Mouse (Mus musculus): ENCODE measurements around the gene Map4k5. TPM values are rescaled to one million over a fixed set of nuclear protein-coding genes. Genes with fewer than 3 reads are reported as not detected.

The Map4k5 gene
- polyA plus RNA-seq, 1 experiment from 2014 or later, result 33.9 TPM

DNA sequence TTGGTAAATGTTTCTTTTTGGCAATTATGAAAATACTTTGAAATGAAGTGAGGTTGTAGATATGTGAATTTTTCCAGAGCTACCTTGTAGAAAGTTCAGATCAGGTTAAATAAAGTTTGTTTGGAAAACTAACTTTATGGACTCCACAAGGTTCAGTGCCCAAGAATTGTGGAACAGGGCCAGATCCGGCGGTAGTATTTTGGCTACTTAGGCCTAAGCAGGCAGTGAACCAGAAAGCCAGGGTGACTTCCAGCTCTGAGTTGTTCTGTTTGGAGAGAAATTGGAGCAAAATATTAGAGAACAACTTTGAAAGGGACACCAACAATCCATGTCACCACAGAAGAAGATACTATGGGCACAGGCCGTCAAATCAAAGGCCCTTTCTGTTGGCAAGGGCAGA lies 96.7 kb downstream of the Map4k5 start:
- no peak for ATAC-seq (replicated peaks)
- Histone ChIP-seq H3K9me3 (no peaks in the 10 kb centered on the region), H3K27me3 (no peaks in the 10 kb centered on the region), H3K9ac (replicated peaks) (no peak overlapping the region), H3K36me3 (no peaks in the 10 kb centered on the region), H3K27ac (replicated peaks) (no peak overlapping the region), H3K4me2 (replicated peaks) (no peak overlapping the region), H3K4me1 (peaks cover 4% of the 10 kb centered on the region; the same call in 1 of the 2 replicates), H3K4me3 (no peak overlapping the region)
- 86% methylated on average over 3 of the region's 3 CpGs for WGBS

DNA sequence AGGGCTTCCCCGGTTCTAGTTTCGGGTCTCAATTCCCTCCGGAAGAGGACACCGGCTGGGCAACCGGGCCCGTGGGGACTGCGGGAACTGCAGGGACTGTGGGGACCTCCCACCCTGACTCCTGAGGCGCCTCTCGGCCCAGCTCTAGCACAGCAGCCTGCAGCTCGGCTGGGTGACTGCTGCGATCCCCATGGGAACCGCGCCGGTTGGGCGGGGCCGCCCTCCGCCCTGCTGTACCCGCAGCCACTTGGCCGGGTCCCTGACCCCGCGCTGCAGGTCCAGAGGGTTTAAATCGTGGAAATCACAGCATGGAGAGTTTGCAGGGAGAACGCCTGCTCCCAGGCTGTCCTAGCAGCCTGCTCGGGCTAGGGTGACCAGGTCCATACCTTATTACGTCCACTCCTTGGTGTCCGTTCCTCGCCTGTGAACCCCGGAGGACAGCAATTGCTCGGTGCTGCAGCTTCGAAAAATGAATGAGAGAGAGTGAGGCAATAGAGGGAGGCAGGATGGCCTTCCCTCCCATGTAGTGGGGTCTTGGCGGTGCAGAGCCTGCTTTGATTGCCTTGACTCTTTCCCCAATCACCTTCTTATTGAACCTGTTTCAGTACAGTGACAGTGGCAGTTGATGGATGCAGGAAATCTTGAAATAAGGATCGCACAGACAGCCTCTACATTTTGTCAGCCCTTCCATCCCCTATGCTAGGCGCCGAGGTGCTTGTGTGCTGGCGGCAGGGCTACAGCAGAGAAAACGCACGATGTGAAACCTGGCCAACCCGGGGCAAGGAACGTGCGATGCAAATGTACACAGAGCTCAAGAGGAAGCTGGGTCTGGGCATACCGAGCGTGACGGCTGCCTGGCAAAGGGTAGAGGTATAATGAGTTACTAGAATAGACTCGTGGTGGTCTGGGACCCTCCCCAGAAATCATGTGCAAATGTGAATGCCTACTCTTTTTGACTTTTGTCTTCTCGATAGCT lies 102.2 kb downstream of the Map4k5 start, which contains the start of gene Cdkl1:
Gene Cdkl1 (minus strand): TSS at position 738 of the 976 bp plus-strand sequence.
- peak within 1 kb of the TSS; percentile 59 for H3K9ac ChIP-seq (replicated peaks)
- 0 out of 2 replicates have a peak within 1 kb of the TSS, but pooled peaks have one; percentile 4 for H3K27ac ChIP-seq (replicated peaks)
- H3K27me3 ChIP-seq, result 0 out of 2 replicates have a peak, but pooled peaks cover 5% of the 10 kb centered on the region
- peaks cover 17% of the 10 kb centered on the region for H3K4me1 ChIP-seq
- peak within 1 kb of the TSS; percentile 54 for H3K4me3 ChIP-seq
- ATAC-seq (replicated peaks), result peak; percentile 90
- WGBS, result 2% methylated on average over 45 of the region's 45 CpGs
- no peaks in the 10 kb centered on the region for H3K36me3 ChIP-seq
- H3K9me3 ChIP-seq, result no peaks in the 10 kb centered on the region
- H3K4me2 ChIP-seq (replicated peaks), result peak within 1 kb of the TSS; percentile 96

DNA sequence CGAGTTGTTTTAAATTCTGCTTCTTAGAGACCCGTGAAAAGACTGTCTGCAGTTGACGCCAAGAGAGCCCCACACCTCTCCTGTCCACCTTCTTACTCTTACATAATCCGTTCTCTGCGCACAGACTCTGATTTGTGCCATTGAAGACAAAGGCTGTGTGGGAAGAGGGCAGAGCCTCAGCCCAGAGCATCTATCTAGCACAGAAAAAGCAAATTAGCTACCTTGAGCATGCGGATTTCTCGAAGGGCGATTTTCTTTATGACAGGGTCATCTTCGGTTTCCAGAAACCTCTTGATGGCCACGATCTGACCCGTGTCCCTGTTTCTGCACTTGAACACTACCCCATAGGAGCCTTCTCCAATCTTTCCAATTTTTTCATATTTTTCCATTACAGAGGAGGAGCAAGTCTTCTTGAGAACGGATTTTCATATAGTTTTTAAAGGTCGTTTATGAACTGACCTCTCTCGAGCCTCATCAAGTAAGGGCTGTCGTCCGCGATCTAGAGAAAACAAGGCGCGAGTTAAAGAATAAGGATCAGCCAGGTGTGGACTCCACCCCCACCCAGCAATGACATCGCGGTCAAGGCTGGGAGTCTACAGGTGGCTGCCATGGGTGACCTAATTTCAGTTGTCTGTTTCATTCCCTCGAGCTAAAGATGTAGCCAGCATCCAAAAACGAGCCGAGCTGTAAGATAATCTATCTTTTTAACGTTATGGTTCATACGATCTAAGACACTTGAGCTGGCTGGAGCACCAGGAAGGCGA lies 103.1 kb downstream of the Map4k5 start:
- peak overlapping the region; percentile 54 for H3K4me3 ChIP-seq
- H3K4me2 ChIP-seq (replicated peaks), result peak overlapping the region; percentile 96
- ATAC-seq (replicated peaks), result peak; percentile 11
- no peak overlapping the region for H3K27ac ChIP-seq (replicated peaks)
- H3K4me1 ChIP-seq, result peaks cover 17% of the 10 kb centered on the region
- WGBS, result 26% methylated on average over 27 of the region's 27 CpGs
- peak overlapping the region; percentile 59 for H3K9ac ChIP-seq (replicated peaks)
- 0 out of 2 replicates have a peak, but pooled peaks cover 5% of the 10 kb centered on the region for H3K27me3 ChIP-seq
- no peaks in the 10 kb centered on the region for H3K9me3 ChIP-seq
- H3K36me3 ChIP-seq, result no peaks in the 10 kb centered on the region

DNA sequence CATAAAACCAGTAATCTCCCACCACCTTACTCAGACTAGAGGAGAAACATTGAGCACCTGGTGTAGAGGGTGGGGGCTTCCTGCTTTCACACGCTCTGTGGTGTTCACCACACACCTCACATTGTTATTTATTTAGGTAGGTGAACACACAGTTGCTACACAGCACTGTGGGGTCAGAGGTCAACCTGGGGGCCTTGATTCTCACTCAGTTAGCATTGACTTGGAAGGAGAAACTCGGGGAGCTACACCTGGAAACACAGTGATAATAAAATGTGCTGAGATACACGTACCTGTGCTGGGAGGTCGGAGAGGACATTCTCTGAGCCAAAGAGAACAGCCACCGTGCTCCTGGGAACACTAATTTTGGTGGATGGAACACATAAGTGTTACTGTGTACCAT lies 104.6 kb downstream of the Map4k5 start:
- Histone ChIP-seq H3K27ac (replicated peaks) (no peak overlapping the region), H3K9me3 (no peaks in the 10 kb centered on the region), H3K4me3 (no peak overlapping the region), H3K36me3 (no peaks in the 10 kb centered on the region), H3K4me1 (peaks cover 17% of the 10 kb centered on the region), H3K27me3 (0 out of 2 replicates have a peak, but pooled peaks cover 5% of the 10 kb centered on the region), H3K4me2 (replicated peaks) (no peak overlapping the region), H3K9ac (replicated peaks) (no peak overlapping the region)
- no peak for ATAC-seq (replicated peaks)
- WGBS, result 85% methylated on average over 5 of the region's 5 CpGs

DNA sequence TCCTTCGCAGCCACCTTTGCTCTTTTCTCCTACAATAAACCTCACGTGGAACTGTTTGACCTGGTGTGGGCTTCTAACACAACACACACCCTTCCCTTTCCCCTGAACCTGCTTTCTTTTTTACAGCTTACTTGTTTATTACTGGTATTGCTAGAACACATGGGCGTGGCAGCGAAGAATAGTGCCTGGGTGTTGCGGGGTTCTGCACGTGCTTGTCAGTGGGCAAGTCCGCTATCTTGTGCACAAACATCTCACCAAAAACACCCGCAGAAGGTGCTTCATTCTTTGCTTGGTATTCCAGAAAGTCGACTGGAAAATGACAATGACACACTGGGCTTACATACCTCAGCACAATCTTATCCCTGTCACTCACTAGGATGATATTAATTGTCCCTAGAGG lies 107.5 kb downstream of the Map4k5 start:
- no peaks in the 10 kb centered on the region for H3K9me3 ChIP-seq
- no peak overlapping the region for H3K4me3 ChIP-seq
- H3K9ac ChIP-seq (replicated peaks), result no peak overlapping the region
- peaks cover 5% of the 10 kb centered on the region for H3K4me1 ChIP-seq
- 0 out of 2 replicates have a peak, but pooled peaks cover 5% of the 10 kb centered on the region for H3K27me3 ChIP-seq
- no peak overlapping the region for H3K4me2 ChIP-seq (replicated peaks)
- no peaks in the 10 kb centered on the region for H3K36me3 ChIP-seq
- no peak overlapping the region for H3K27ac ChIP-seq (replicated peaks)
- WGBS, result 88% methylated on average over 9 of the region's 9 CpGs
- no peak for ATAC-seq (replicated peaks)

- Histone ChIP-seq H3K9ac (replicated peaks) (no peak overlapping the region), H3K27ac (replicated peaks) (no peak overlapping the region), H3K4me1 (no peaks in the 10 kb centered on the region), H3K4me3 (no peak overlapping the region), H3K9me3 (no peaks in the 10 kb centered on the region), H3K27me3 (no peaks in the 10 kb centered on the region), H3K36me3 (no peaks in the 10 kb centered on the region), H3K4me2 (replicated peaks) (no peak overlapping the region)
- no peak for ATAC-seq (replicated peaks)
- 60% methylated on average over 6 of the region's 6 CpGs for WGBS
These were observed 109.6 kb downstream of the Map4k5 start for GRCm38 (mm10) chr12:69783247-69784025.

DNA sequence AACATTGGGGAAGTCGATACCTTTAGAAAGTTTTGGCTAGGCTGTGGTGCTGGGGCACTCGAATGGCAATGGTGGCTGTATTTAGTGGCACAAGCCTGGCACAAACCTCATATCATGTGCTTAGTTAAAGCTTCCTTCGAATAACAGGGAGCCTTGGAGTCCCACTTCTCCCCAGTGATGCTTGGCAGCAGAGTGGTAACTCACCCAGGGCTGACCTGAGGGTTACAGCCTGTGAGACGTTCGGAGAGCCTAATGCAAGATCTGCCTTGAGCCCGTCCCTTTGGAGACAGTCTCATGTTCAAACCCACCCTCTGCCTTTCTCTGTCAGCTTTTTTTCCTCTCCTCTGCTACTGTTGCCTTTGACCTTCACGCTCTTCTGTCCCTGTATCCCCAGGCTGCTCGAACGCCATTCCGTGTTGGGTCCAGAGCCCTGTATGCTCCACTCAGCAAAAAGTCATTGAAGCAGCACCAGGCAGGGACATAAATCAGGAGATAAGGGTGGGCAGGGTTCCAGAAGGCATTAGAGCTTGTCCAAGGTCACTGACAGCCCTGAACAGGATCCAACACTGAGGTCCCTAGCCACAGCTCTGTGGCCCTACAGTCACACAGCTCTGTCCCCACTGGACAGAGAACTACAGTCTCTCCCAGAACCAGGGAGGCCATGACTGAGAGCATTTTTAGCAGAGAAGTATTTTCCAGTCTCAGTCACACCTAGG lies 110.9 kb downstream of the Map4k5 start:
- Histone ChIP-seq H3K36me3 (no peaks in the 10 kb centered on the region), H3K9me3 (no peaks in the 10 kb centered on the region), H3K4me2 (replicated peaks) (no peak overlapping the region), H3K27ac (replicated peaks) (no peak overlapping the region), H3K9ac (replicated peaks) (no peak overlapping the region), H3K4me1 (no peaks in the 10 kb centered on the region), H3K4me3 (no peak overlapping the region), H3K27me3 (no peaks in the 10 kb centered on the region)
- WGBS, result 84% methylated on average over 10 of the region's 10 CpGs
- ATAC-seq (replicated peaks), result no peak

- Histone ChIP-seq H3K9me3 (no peaks in the 10 kb centered on the region), H3K4me2 (replicated peaks) (no peak overlapping the region), H3K4me1 (no peaks in the 10 kb centered on the region), H3K27ac (replicated peaks) (no peak overlapping the region), H3K9ac (replicated peaks) (no peak overlapping the region), H3K36me3 (no peaks in the 10 kb centered on the region), H3K27me3 (no peaks in the 10 kb centered on the region), H3K4me3 (no peak overlapping the region)
- 78% methylated on average over 8 of the region's 8 CpGs for WGBS
- ATAC-seq (replicated peaks), result no peak
These were observed 111.5 kb downstream of the Map4k5 start for GRCm38 (mm10) chr12:69781480-69781879.

GRCm38 (mm10) chr12:69777957-69778356 lies 115.0 kb downstream of the Map4k5 start:
- ATAC-seq (replicated peaks), result no peak
- Histone ChIP-seq H3K4me3 (no peak overlapping the region), H3K4me1 (no peaks in the 10 kb centered on the region), H3K36me3 (no peaks in the 10 kb centered on the region), H3K9ac (replicated peaks) (no peak overlapping the region), H3K4me2 (replicated peaks) (no peak overlapping the region), H3K27ac (replicated peaks) (no peak overlapping the region), H3K27me3 (no peaks in the 10 kb centered on the region), H3K9me3 (no peaks in the 10 kb centered on the region)
- 78% methylated on average over 2 of the region's 2 CpGs for WGBS

DNA sequence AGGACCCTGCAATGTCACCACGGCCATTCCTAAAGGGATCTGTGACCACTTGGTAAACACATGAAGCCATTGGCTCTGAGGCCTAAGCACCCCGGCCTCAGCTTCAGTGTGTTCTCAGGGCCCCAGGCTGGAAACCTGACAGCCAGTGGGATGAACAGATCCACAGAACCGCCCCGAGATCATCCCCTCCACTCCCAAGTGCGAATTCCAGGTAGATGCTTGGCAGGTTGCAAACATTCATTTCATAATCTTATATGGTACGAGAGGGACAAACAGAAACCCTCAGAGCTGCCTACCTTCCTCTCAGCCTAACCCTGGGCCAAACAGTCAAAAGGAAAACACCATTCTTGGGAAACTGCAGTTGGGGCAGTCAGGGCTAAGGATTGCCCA lies 115.7 kb downstream of the Map4k5 start:
- no peak for ATAC-seq (replicated peaks)
- Histone ChIP-seq H3K27ac (replicated peaks) (no peak overlapping the region), H3K9ac (replicated peaks) (no peak overlapping the region), H3K4me3 (no peak overlapping the region), H3K4me2 (replicated peaks) (no peak overlapping the region), H3K9me3 (no peaks in the 10 kb centered on the region), H3K36me3 (no peaks in the 10 kb centered on the region), H3K4me1 (no peaks in the 10 kb centered on the region), H3K27me3 (no peaks in the 10 kb centered on the region)
- WGBS, result 90% methylated on average over 6 of the region's 6 CpGs
